Mouse (Mus musculus) kidney, postnatal 25 days (tissue): ENCODE measurements around the gene Myrfl.

ENCODE experiments used
- DNase-seq, 2 experiments: peaks; one replicate each; pipeline ENCODE4 v3.0.0; 2021; ENCODE audit warnings: mixed read lengths in 2 of 2

The Myrfl gene

GRCm38 (mm10) chr10:116912850-116913249 is 16.1 kb upstream of the Myrfl start:
- DNase-seq, result no peak

GRCm38 (mm10) chr10:116908901-116909642 is 12.4 kb upstream of the Myrfl start:
- no peak for DNase-seq

GRCm38 (mm10) chr10:116906794-116907193 is 10.1 kb upstream of the Myrfl start:
- DNase-seq, result no peak

GRCm38 (mm10) chr10:116904503-116904908 is 7.8 kb upstream of the Myrfl start:
- no peak for DNase-seq

- DNase-seq, result no peak
Observed at GRCm38 (mm10) chr10:116895108-116895833, 1.4 kb downstream of the Myrfl start.

GRCm38 (mm10) chr10:116894540-116894939 is 2.2 kb downstream of the Myrfl start:
- DNase-seq, result no peak

- DNase-seq, result peak in 1 of 2 experiments; percentile 38
Observed at GRCm38 (mm10) chr10:116893753-116894152, 3.0 kb downstream of the Myrfl start.

GRCm38 (mm10) chr10:116890587-116890986 is 6.1 kb downstream of the Myrfl start:
- DNase-seq, result no peak

GRCm38 (mm10) chr10:116884552-116884951 is 12.2 kb downstream of the Myrfl start:
- no peak for DNase-seq

GRCm38 (mm10) chr10:116883531-116883930 is 13.2 kb downstream of the Myrfl start:
- no peak for DNase-seq

- DNase-seq, result no peak
Observed at GRCm38 (mm10) chr10:116877436-116877835, 19.3 kb downstream of the Myrfl start.

GRCm38 (mm10) chr10:116874490-116874889 is 22.2 kb downstream of the Myrfl start:
- DNase-seq, result no peak

- no peak for DNase-seq
Observed at GRCm38 (mm10) chr10:116872016-116872410, 24.7 kb downstream of the Myrfl start.

- DNase-seq, result no peak
Observed at GRCm38 (mm10) chr10:116871329-116872015, 25.2 kb downstream of the Myrfl start.

- no peak for DNase-seq
Observed at GRCm38 (mm10) chr10:116870819-116871218, 25.9 kb downstream of the Myrfl start.

GRCm38 (mm10) chr10:116853159-116853845 is 43.4 kb downstream of the Myrfl start:
- no peak for DNase-seq

GRCm38 (mm10) chr10:116848749-116849473 is 47.8 kb downstream of the Myrfl start:
- DNase-seq, result peak; percentile 80 to 92

- DNase-seq, result no peak
Observed at GRCm38 (mm10) chr10:116841551-116841950, 55.2 kb downstream of the Myrfl start.

GRCm38 (mm10) chr10:116830676-116831075 is 66.0 kb downstream of the Myrfl start:
- peak; percentile 65 to 74 for DNase-seq

- no peak for DNase-seq
Observed at GRCm38 (mm10) chr10:116828099-116828498, 68.6 kb downstream of the Myrfl start.

- no peak for DNase-seq
Observed at GRCm38 (mm10) chr10:116827306-116827705, 69.4 kb downstream of the Myrfl start.
